Mouse (Mus musculus) heart, adult 2 months (tissue): ENCODE measurements around the gene Rabepk.
"Not testable (repeated sequence)": the region's sequence is repeated elsewhere in the genome, so short reads cannot be mapped to it uniquely, and the experiment has no call there.

ENCODE experiments used
- CTCF ChIP-seq: fragments of 200-600 bp; IDR thresholded peaks from 2 replicates; pipeline ENCODE4 v1.8.1; 2022; ENCODE audit warnings: antibody characterized with exemption, mild to moderate bottlenecking, moderate library complexity
- POLR2A ChIP-seq: fragments of 200-500 bp; IDR thresholded peaks from 2 replicates; pipeline ENCODE4 v1.6.1; 2011; ENCODE audit warnings: mild to moderate bottlenecking, low read depth, low read length, control low read depth; ENCODE audit not compliant: insufficient read depth

- not testable (repeated sequence) for TF ChIP-seq CTCF, POLR2A
Observed at GRCm38 (mm10) chr2:34832766-34833457, 33.2 kb upstream of the Rabepk start, which contains the start of gene Gm34653.
